Mouse (Mus musculus) left cerebral cortex, adult 11 months (tissue): ENCODE measurements around the gene Exosc10.

Experiments used
- DNase-seq: peaks from one replicate; pipeline ENCODE4 v3.0.0; 2022; ENCODE audit warnings: low spot score

The Exosc10 gene

GRCm38 (mm10) chr4:148558297-148559000, at the start of gene Exosc10:
Gene Exosc10 (plus strand): TSS chr4:148558429.
- peak; percentile 73 for DNase-seq

- DNase-seq, result no peak
Measured at GRCm38 (mm10) chr4:148509450-148510084, 48.7 kb upstream of the Exosc10 start.

- DNase-seq, result no peak
Measured at GRCm38 (mm10) chr4:148510691-148511090, 47.5 kb upstream of the Exosc10 start.

GRCm38 (mm10) chr4:148511334-148511733, 46.9 kb upstream of the Exosc10 start:
- DNase-seq, result no peak

GRCm38 (mm10) chr4:148513021-148513559, 45.1 kb upstream of the Exosc10 start:
- no peak for DNase-seq

- no peak for DNase-seq
Measured at GRCm38 (mm10) chr4:148515313-148515712, 42.9 kb upstream of the Exosc10 start.

- no peak for DNase-seq
Measured at GRCm38 (mm10) chr4:148517809-148518208, 40.4 kb upstream of the Exosc10 start.

- no peak for DNase-seq
Measured at GRCm38 (mm10) chr4:148518235-148518795, 39.9 kb upstream of the Exosc10 start.

GRCm38 (mm10) chr4:148523538-148523937, 34.7 kb upstream of the Exosc10 start:
- no peak for DNase-seq

- no peak for DNase-seq
Measured at GRCm38 (mm10) chr4:148527158-148527910, 30.9 kb upstream of the Exosc10 start.

- DNase-seq, result no peak
Measured at GRCm38 (mm10) chr4:148530351-148530750, 27.9 kb upstream of the Exosc10 start.

GRCm38 (mm10) chr4:148530778-148531177, 27.5 kb upstream of the Exosc10 start:
- DNase-seq, result no peak

- DNase-seq, result no peak
Measured at GRCm38 (mm10) chr4:148531341-148531740, 26.9 kb upstream of the Exosc10 start.

- no peak for DNase-seq
Measured at GRCm38 (mm10) chr4:148532516-148532915, 25.7 kb upstream of the Exosc10 start.

GRCm38 (mm10) chr4:148533613-148534328, 24.5 kb upstream of the Exosc10 start:
- DNase-seq, result no peak

- DNase-seq, result no peak
Measured at GRCm38 (mm10) chr4:148535876-148536275, 22.4 kb upstream of the Exosc10 start.

GRCm38 (mm10) chr4:148549106-148549505, 9.1 kb upstream of the Exosc10 start:
- DNase-seq, result no peak

- no peak for DNase-seq
Measured at GRCm38 (mm10) chr4:148557766-148558165, 463 bp upstream of the Exosc10 start.

GRCm38 (mm10) chr4:148562676-148563075, 4.4 kb downstream of the Exosc10 start:
- no peak for DNase-seq

GRCm38 (mm10) chr4:148563595-148563994, 5.4 kb downstream of the Exosc10 start:
- DNase-seq, result no peak

GRCm38 (mm10) chr4:148570138-148570537, 11.9 kb downstream of the Exosc10 start:
- DNase-seq, result no peak
